Mouse (Mus musculus) adrenal gland, postnatal 25 days (tissue): Measurements from ENCODE around the gene Rhbg. TPM values are rescaled to one million over a fixed set of nuclear protein-coding genes. Genes with fewer than 3 reads are reported as not detected.

Experiments
- DNase-seq: peaks from one replicate; pipeline ENCODE4 v3.0.0; 2021; ENCODE audit warnings: mixed read lengths
- total RNA-seq: library from RNA; stranded (reverse); gene quantifications from 2 replicates; pipeline ENCODE4 v1.2.3, GENCODE M21; 2021

The Rhbg gene
- total RNA-seq, 1 experiment from 2014 or later, result 4.4 TPM

GRCm38 (mm10) chr3:88256382-88256781 lies 1.9 kb upstream of the Rhbg start:
- DNase-seq, result no peak

GRCm38 (mm10) chr3:88255950-88256349 lies 1.4 kb upstream of the Rhbg start:
- DNase-seq, result no peak

- no peak for DNase-seq
These were observed 1.8 kb downstream of the Rhbg start for GRCm38 (mm10) chr3:88252739-88253138.

DNA sequence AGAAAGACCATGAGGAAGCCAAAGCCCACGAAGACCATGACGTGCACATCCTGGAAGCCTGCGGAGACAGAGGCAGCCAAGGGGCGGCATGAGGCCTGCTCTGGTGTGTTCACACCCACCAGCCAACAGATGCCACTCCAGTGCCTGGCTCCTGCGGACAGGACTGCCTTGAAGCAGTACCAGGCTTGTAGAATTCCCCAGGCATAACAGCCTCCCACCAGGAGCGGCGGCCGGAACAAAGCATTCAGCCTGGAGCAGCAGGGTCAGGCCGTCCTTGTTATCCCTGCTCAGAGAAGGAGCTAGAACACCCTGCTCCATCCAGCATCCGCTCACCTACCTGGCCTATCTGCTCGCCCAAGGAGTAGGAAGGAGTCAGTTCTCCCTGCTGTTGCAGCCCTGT lies 6.1 kb downstream of the Rhbg start:
- DNase-seq, result no peak

DNA sequence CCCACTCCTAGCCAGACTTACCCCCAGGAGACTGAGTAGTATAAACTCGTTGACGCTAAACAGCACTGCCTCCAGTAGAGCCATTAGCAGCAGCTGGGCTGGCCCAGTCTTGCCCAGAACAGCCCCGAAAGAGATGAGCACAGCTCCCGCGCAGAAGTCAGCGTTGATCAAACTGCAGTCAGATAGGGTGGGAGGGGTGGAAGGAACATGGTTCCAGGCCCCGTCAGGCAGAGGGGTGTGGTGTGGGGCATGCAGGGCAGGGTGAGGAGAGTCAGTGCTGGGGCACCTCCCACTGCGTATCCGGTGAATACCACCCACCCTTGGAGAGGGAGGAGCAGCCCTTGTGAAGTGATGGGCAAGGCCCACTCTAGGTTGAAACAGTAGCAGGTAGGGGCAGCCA lies 6.8 kb downstream of the Rhbg start:
- no peak for DNase-seq

DNA sequence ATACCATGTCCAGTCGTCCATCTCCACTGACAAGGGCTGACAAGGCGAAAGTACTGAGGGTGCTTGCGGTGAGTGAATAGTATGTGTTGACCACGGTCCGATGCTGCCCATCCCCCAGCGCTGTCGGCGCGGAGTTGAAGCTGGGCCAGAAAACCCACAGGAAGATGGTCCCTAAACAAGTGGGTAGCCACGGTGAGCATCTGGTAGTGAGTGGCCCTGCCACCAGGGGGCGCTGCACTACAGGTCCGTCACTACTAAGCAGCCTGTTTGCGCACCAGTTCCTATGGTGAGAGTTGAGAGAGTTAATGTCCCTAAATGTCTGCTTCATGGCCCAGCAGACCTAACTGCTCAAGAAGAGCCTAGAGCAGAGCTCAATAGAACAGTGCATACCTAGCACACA lies 8.7 kb downstream of the Rhbg start:
- DNase-seq, result peak; percentile 83

DNA sequence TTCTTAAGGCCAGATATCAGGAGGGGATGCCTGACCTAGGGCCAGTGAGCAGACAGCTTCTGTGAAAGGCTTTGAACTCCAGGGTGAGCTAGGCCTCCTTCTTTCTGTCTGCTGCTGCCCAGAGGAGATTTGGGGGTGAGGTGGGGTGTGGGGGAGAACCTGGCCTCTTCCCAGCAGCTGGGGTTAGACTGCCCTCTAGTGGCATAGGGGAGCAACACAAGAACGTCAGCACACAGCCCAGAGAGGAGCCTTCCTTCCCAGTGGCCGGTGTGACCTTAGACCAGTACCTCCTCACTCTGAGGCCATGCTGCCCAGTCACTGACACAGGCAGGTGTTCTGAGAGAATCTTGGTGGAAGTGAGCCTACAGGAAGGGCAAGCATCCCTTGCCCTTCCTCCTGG lies 10.4 kb downstream of the Rhbg start:
- peak; percentile 59 for DNase-seq

DNA sequence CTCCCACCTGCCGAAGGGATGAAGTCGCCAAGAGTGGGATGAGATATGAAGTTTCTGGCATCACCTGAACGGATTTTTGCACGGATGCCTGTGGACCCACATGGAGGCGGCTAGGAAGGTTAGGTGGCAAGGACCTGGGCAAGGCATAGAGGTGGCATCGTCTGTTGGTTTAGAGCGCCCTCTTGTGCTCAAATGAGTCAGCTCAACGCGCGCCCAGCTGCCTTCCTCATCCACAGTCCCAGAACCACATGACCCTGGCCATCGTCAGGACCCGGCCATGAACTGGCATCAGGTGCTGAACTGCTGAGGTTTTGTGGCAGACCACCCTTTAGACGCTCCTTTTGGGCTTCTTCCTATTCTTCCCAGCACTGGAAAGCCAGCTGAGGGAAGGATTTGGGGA lies 12.0 kb downstream of the Rhbg start:
- DNase-seq, result peak; percentile 73

- no peak for DNase-seq
These were observed 13.3 kb downstream of the Rhbg start for GRCm38 (mm10) chr3:88241045-88241786.

- no peak for DNase-seq
These were observed 15.1 kb downstream of the Rhbg start for GRCm38 (mm10) chr3:88239446-88239845.

DNA sequence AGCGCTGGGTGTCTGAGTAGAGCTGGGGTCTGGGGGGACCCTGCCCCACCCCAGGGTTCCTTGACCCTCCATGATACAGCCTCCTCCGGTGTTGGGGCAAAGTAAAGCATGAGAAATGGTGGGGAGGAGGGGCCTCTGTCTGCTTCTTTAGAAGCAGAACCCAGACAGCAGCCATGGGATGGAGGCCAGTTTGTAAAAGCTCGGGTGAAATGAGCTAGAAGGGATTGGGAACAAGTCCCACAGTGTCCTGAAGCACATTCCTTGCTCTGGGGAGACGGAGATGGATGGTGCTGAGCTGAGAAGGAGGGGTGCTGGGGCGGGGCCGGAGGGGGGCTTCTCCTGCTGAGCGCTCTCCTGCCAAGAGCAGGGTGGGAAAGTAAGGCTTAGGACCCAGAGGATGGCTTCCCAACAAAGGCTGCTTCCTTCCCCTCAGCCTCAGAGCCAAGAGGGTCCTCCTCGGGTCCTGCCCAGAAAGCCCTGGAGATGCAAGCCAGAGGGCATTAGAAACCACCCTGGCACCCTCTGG lies 15.6 kb downstream of the Rhbg start:
- no peak for DNase-seq

DNA sequence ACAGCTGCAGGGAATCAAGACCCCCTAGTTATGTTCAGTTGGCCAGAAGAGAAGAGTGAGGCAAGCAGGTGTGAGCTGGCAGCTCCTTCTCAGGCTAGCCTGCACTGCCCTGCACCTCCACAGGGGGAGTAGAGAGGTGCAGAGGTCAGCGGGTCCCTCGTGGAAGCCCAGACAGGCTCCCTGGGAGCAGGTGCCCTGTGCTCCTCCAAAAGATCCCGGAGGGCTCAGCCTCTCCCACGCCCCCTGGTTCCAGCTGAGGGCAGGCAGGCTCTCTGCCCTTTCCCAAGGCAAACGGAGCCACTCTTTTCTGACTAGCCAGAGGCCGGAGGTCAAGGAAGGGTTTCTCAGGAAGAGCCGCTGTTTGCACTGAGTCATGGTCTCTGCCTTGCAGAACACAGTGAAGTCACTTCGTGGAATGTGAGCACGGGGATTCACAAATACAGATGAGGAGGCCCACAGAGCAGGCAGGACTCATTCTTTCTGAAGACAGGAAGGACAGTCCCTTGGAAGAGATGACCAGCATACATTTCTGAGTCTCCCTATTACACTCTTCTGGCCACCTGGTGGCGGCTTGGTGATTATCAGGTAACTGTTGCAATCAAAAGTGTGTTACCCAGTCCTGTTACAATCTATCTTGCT lies 16.8 kb downstream of the Rhbg start:
- no peak for DNase-seq

DNA sequence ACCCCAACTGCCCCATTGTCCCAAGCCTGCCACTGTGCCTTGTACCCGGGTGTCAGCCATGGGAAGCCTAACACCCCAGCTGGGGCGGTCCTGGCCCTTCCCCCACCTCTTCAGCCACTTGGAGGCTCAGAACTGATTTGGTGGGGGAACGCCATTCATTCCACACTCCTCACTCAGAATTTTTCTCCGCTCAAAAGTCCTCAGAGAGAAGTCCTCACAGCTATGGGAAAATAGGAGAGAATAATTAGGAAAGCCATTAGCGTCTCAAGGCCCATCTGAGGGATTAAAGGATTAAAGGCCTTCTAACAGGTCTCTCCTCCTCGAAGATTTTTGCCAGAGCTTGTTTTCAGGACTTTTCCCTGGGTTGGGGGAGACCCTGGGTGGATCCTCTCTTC lies 17.4 kb downstream of the Rhbg start:
- no peak for DNase-seq

DNA sequence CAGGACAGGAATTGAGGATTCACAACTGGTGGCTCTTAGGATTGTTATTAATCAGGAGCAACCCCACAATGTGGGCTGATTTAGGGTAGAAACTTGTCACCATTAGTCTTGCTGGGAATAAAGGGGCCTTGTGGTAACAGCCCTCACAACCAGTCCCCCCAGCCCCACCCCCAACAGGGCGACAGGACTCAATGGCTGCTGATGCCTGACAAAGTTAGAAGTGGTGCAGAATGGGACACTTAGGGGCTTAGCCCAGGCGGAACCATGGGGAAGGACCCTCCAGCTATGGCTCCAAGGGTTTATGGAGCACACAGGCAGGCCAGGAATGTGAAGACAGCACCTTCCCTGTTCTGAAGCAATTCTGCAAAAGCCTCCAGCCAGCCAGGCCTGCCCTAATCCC lies 18.9 kb downstream of the Rhbg start:
- no peak for DNase-seq

DNA sequence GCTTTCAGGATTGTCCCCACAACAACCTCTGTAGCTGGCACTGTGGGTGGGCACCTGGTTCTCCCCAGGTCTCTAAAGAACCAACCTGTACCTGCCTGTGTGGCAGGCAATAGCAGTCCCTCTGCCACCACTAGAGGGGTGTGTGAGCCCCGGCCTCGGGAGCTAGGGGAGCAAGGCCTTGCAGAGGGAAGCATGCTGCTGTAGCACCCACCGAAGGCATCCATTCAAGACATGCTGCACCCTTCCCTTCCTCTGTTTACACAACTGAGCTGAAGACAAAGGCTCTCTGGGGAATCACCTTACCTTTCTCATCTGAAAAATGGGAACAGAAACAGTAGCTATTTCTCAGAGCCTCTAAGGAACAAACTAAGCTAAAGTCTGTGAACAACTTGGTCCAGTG lies 19.3 kb downstream of the Rhbg start:
- no peak for DNase-seq

DNA sequence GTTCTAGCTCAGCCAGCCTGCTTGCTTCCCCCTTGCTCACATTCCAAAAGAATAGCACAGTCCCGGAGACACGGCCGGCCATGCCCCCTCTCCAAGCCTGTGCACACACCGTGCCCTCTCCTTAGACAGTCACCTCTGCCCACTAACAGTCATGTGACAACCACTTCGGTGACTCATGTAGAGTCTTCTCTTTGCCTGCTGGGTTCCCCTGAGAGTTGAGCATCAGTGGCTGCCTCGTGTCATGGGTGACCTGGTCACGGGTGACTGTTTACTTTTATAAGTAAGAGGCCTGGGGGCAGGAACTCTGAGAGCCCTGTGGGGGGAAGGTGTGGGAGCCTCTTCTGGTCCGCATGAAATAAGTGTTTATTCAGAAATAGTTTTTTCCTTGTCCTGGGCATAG lies 20.5 kb downstream of the Rhbg start:
- no peak for DNase-seq

- no peak for DNase-seq
These were observed 21.5 kb downstream of the Rhbg start for GRCm38 (mm10) chr3:88232851-88233649.

DNA sequence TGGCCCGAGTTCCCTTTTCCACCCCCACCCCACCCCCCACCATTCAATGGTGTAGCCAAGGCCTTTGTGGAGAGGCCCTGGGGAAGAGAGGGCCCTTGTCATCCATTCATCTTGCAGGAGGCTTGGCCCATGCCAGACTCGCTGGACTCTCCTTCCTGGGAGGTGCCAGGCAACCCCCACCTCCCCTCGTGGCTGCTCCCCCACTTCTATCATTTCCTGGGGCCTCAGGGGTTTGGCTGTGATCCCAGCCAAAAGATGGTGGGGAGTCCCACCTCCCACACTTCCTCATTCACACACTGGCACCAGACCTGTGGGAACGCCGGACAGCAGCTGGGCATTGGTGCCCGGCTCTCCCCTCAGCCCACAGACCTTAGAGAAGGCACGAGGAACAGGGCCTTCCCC lies 22.2 kb downstream of the Rhbg start:
- DNase-seq, result no peak

DNA sequence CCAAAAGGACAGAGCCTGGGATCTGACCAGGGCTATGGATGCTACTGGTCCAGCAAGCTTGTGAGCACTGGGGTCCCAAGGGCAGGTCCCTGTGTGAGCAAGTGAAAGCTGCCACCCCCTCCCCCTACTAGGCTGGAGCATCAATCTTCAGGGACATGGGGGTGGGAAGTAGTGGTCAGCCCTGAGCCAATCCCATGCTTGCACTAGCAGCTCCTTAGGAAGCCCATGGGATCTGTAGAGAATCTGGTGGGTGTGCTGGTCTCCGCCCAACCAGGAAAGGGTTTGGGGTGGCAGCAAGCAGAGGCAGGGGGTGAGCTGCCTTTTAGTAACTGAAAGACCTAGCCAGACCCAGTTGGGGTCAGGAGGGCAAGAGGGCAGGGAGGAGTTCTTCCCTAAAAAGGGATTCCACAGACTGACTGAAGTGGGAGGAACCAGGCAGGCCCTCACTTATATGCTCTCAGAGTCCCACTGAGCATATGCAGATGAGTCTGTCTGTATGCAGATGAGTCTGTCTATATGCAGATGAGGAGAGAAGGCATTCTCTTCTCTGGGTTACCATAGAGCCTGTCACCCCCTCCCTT lies 23.4 kb downstream of the Rhbg start:
- DNase-seq, result no peak

GRCm38 (mm10) chr3:88230262-88231047 lies 24.1 kb downstream of the Rhbg start:
- no peak for DNase-seq

- no peak for DNase-seq
These were observed 25.0 kb downstream of the Rhbg start for GRCm38 (mm10) chr3:88229526-88229925.

DNA sequence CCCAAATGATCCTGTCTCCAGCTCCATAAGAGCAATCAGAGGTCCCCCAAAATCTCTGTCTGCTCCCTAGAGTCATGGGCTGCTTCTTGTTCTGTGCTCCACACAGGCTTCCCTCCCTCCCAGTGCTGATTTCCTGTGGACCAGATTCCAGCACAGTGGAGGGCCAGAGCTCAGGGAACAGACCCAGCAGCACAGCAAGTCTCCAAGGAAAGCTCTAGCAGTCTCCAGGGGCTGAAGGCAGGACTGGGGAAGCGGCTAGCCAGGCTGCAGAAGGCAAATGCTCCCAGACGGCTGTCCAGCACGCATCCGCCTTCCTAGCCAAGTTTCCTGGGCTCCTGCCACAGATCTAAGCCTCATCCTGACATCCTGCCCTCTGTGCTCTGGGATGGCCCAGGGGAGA lies 25.6 kb downstream of the Rhbg start:
- no peak for DNase-seq
